Mouse (Mus musculus): ENCODE measurements around the gene Cenpa.

DNA sequence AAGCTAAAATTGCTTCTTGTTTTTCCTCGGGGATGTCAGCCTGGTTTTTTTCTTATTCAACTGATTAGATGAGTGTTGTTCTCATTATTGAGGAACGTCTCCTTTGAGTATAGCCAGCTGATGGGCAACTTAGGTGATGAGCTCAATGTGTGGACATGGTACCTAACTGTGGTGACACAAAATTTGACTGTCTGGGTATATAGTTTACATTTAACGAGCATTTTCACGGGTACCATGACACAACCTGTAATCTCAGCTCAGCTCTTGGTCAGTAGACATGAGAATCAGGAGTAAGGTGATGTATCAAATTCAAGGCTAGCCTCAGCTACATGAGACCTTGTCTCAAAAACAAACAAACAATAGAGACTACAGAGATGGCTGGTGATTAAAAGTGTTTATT is 50.9 kb downstream of the Cenpa start:
- TF ChIP-seq POLR2A (IDR thresholded peaks at IDR 0.05; ENCODE audit: borderline replicate concordance, control insufficient read depth, low read depth, low read length) (no peak), CTCF (IDR thresholded peaks at IDR 0.05; ENCODE audit: control insufficient read depth, insufficient read depth, low read length) (no peak)

Data from bone marrow, adult 2 months (tissue).